Mouse (Mus musculus): ENCODE measurements around the gene Alg14.

- TF ChIP-seq CTCF (IDR thresholded peaks at IDR 0.05; ENCODE audit: low read depth) (no peak), EP300 (optimal IDR thresholded peaks at IDR 0.05) (no peak)
These were observed 63.4 kb downstream of the Alg14 start for GRCm38 (mm10) chr3:121354861-121355470.

Measured in stomach, postnatal 0 days (tissue).